Mouse (Mus musculus) C2C12 (cell line): ENCODE measurements around the gene Tnfsf12. TPM values are rescaled to one million over a fixed set of nuclear protein-coding genes. Genes with fewer than 3 reads are reported as not detected.

Experiments used
- H3K27me3 ChIP-seq: one replicate; pipeline ENCODE4 v1.6.1; 2011; ENCODE audit not compliant: control insufficient read depth, insufficient read depth, insufficient read length
- H3K36me3 ChIP-seq: one replicate; pipeline ENCODE4 v1.6.1; 2011; ENCODE audit not compliant: control insufficient read depth, insufficient read depth
- H3K4me3 ChIP-seq: one replicate; pipeline ENCODE4 v1.5.1; 2011; ENCODE audit warnings: mild to moderate bottlenecking, control low read depth; ENCODE audit not compliant: poor library complexity, insufficient read depth, severe bottlenecking
- H3K79me2 ChIP-seq: one replicate; pipeline ENCODE4 v1.6.1; 2011; ENCODE audit not compliant: control insufficient read depth, insufficient read depth
- H3K79me3 ChIP-seq: one replicate; pipeline ENCODE4 v1.6.1; 2011; ENCODE audit warnings: low read depth, control low read depth
- H3ac ChIP-seq: one replicate; pipeline ENCODE3; 2011; ENCODE audit warnings: low read depth; ENCODE audit not compliant: control insufficient read depth, insufficient read length
- CEBPB ChIP-seq: IDR thresholded peaks from one replicate; pipeline ENCODE4 v1.6.1; 2011; ENCODE audit warnings: low read depth, mild to moderate bottlenecking, control low read depth, moderate library complexity
- CTCF ChIP-seq: IDR thresholded peaks from one replicate; pipeline ENCODE4 v1.5.1; 2011; ENCODE audit not compliant: control insufficient read depth, insufficient read depth, insufficient read length
- FOSL1 ChIP-seq: IDR thresholded peaks from one replicate; pipeline ENCODE4 v1.8.0; 2011; ENCODE audit warnings: mild to moderate bottlenecking, low read length; ENCODE audit not compliant: poor library complexity, insufficient read depth, severe bottlenecking
- MAX ChIP-seq: IDR thresholded peaks from one replicate; pipeline ENCODE4 v1.6.1; 2011; ENCODE audit warnings: mild to moderate bottlenecking, control low read depth
- MYOD1 ChIP-seq: IDR thresholded peaks from one replicate; pipeline ENCODE4 v1.6.1; 2011; ENCODE audit warnings: low read depth; ENCODE audit not compliant: control insufficient read depth, insufficient read length
- MYOG ChIP-seq: IDR thresholded peaks from one replicate; pipeline ENCODE4 v1.6.1; 2011; ENCODE audit not compliant: control insufficient read depth, insufficient read length; ENCODE audit errors: extremely low read depth
- USF1 ChIP-seq: IDR thresholded peaks from one replicate; pipeline ENCODE4 v1.6.1; 2011; ENCODE audit warnings: low read depth, mild to moderate bottlenecking, control low read depth, moderate library complexity
- polyA plus RNA-seq: library from polyadenylated mRNA; unstranded; fragments of >200 nt; fragmentation: generic; extraction: Trizol; gene quantifications from one replicate; pipeline ENCODE4 v1.2.1, GENCODE M21; 2012; ENCODE audit warnings: missing spikeins

Tnfsf12 gene
- polyA plus RNA-seq, 1 experiment: 6.4 TPM

DNA sequence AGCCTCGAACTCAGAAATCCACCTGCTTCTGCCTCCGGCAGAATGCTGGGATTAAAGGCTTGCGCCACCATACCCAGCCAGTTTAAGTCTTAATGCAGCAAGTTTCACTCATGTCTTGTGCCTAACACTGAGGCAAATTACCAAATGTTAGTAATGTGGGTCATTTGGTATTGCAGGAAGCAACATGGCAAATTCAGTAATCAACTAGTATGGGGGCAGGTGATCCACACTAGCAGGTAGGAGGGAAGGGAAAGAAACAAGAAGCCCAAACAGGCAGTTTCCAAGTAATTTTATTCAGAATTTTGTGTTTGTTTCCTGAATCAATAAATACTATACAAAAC, 29.0 kb downstream of the Tnfsf12 start:
- H3K27me3 ChIP-seq: no peaks in the 10 kb centered on the region
- H3ac ChIP-seq: no peak overlapping the region
- H3K79me2 ChIP-seq: peaks cover 47% of the 10 kb centered on the region
- peaks cover 62% of the 10 kb centered on the region for H3K36me3 ChIP-seq
- no peak overlapping the region for H3K4me3 ChIP-seq
- TF ChIP-seq FOSL1 (no peak), USF1 (no peak), CTCF (no peak), CEBPB (no peak), MAX (no peak), MYOG (no peak), MYOD1 (no peak)
- H3K79me3 ChIP-seq: peaks cover 40% of the 10 kb centered on the region

DNA sequence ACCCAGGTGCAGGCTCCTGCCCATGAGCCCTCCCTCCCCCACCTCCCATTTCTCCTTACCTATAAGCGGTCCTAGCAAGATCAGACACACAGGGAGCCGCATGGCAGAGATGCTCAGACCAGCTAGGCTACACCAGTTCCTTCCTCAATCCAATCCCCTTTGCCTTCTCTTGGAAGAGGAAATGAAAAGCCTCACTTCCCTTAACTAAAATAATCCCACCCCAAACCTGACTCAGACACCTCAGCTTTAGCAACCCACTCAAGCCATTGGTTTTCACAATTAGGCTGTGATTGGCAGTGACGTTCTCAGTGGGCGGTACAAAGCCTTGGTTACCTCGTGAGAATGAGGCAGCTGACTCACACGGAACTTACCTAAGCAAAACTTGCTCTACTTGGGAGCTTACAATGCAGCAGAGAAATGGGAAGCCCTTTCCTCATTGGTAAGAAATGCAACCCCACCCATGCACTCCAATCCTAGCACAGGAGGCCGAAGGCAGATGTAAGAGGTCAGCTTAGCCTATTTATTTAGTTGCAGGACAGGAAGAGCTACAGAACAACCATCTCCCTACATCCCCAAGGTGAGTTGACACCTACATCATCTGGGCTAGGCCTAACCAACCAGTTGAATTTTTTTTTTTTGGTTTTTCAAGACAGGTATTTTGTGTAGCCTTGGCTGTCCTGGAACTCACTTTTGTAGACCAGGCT, 29.5 kb downstream of the Tnfsf12 start, which contains the start of gene Cd68:
Cd68 (minus strand) TSS at position 193 of the 704 bp plus-strand sequence.
- TF ChIP-seq MYOD1 (no peak), USF1 (no peak), MAX (peak; percentile 12), FOSL1 (no peak)
- no peak within 1 kb of the TSS for H3K4me3 ChIP-seq

DNA sequence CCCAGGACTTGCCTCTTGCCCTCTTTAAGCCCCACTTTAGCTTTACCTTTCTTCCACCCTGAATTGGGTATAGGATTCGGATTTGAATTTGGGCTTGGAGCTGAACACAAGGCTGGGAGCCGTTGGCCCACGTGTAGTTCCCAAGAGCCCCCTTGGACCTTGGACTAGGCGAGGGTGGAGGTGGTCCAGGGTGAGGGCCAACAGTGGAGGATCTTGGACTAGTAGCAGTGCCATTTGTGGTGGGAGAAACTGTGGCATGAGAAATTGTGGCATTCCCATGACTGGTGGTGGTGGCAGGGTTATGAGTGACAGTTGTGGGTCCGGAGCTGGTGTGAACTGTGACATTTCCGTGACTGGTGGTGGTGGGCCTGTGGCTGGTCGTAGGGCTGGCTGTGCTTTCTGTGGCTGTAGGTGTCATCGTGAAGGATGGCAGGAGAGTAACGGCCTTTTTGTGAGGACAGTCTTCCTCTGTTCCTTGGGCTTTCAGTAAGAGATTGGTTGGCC, 30.1 kb downstream of the Tnfsf12 start:
- Histone ChIP-seq H3K79me3 (peaks cover 40% of the 10 kb centered on the region), H3K27me3 (no peaks in the 10 kb centered on the region), H3K4me3 (no peak overlapping the region), H3K79me2 (peaks cover 47% of the 10 kb centered on the region), H3K36me3 (peaks cover 56% of the 10 kb centered on the region), H3ac (no peak overlapping the region)
- no peak for TF ChIP-seq MYOD1
- TF ChIP-seq MYOG: no peak
- no peak for TF ChIP-seq USF1
- no peak for TF ChIP-seq FOSL1

More for the DNA sequence above, 29.5 kb downstream of the Tnfsf12 start, which contains the start of gene Cd68:
- Histone ChIP-seq H3ac (no peak within 1 kb of the TSS), H3K27me3 (no peaks in the 10 kb centered on the region), H3K79me3 (peaks cover 41% of the 10 kb centered on the region), H3K36me3 (peaks cover 62% of the 10 kb centered on the region), H3K79me2 (peaks cover 47% of the 10 kb centered on the region)

GRCm38 (mm10) chr11:69664841-69665240, 30.8 kb downstream of the Tnfsf12 start:
- no peak overlapping the region for H3ac ChIP-seq
- H3K4me3 ChIP-seq: no peak overlapping the region
- peaks cover 36% of the 10 kb centered on the region for H3K79me3 ChIP-seq
- H3K79me2 ChIP-seq: peaks cover 47% of the 10 kb centered on the region
- no peak for TF ChIP-seq CEBPB
- no peak for TF ChIP-seq CTCF
- no peak for TF ChIP-seq MYOG
- TF ChIP-seq MAX: no peak
- no peak for TF ChIP-seq FOSL1
- TF ChIP-seq MYOD1: no peak
- no peak for TF ChIP-seq USF1
- H3K27me3 ChIP-seq: no peaks in the 10 kb centered on the region
- H3K36me3 ChIP-seq: peaks cover 56% of the 10 kb centered on the region

DNA sequence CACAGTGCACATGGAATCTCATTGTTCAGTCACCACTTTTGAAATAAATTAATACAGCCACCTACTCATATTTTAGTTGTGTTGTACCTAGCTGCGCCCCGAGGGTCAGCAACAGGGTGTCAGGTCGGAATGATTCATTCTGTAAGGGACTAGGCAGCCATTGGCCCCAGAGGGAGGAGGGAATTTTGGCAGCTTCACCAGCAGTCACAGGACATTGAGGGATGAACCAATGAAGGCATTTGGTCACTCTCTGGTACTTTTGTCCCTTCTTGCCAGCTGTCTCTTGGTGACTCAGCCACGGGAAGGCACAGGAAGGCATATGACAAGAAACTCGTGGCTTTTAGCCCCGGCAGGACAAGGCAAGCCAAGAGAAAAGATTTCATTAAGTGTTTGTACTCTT, 31.9 kb downstream of the Tnfsf12 start:
- Histone ChIP-seq H3K27me3 (no peaks in the 10 kb centered on the region), H3K4me3 (no peak overlapping the region), H3K79me3 (peaks cover 26% of the 10 kb centered on the region), H3K79me2 (peaks cover 39% of the 10 kb centered on the region), H3ac (no peak overlapping the region), H3K36me3 (peaks cover 51% of the 10 kb centered on the region)
- no peak for TF ChIP-seq FOSL1
- TF ChIP-seq CEBPB: no peak
- TF ChIP-seq MYOG: no peak
- no peak for TF ChIP-seq MAX
- no peak for TF ChIP-seq MYOD1
- no peak for TF ChIP-seq USF1
- TF ChIP-seq CTCF: no peak
